Mouse (Mus musculus) forebrain, embryonic 12.5 days (tissue): ENCODE measurements at regions not wholly inside any gene's neighbourhood (a gene's known extent, or its start where the extent isn't known, plus 50 kb on each side); places are given as distances from the start of the nearest gene placed in this dataset.
A peak's percentile ranks its signal among the peaks of the same experiment; 100 is the strongest.

Experiments
- ATAC-seq: fragments of 200-750 bp; cut with Nextera tagmentation; 2 replicates; pipeline ENCODE4 v1.8.0; 2017; ENCODE audit warnings: moderate TSS enrichment; ENCODE audit not compliant: low FRiP score
- H3K27ac ChIP-seq: fragments of 300-500 bp; sonication (generic); 2 replicates; pipeline ENCODE4 v1.5.1; 2016; ENCODE audit warnings: mild to moderate bottlenecking
- H3K27me3 ChIP-seq: fragments of 300-500 bp; sonication (generic); 2 replicates; pipeline ENCODE4 v1.6.1; 2016; ENCODE audit warnings: mild to moderate bottlenecking
- H3K36me3 ChIP-seq: fragments of 300-500 bp; sonication (generic); replicated peaks from 2 replicates; pipeline ENCODE4 v1.6.1; 2016; ENCODE audit warnings: mild to moderate bottlenecking
- H3K4me1 ChIP-seq: fragments of 300-500 bp; sonication (generic); 2 replicates; pipeline ENCODE4 v1.6.1; 2016
- H3K4me2 ChIP-seq: fragments of 300-500 bp; sonication (generic); 2 replicates; pipeline ENCODE4 v1.6.1; 2016; ENCODE audit warnings: mild to moderate bottlenecking, moderate library complexity
- H3K4me3 ChIP-seq: fragments of 300-500 bp; sonication (generic); replicated peaks from 2 replicates; pipeline ENCODE4 v1.5.1; 2016; ENCODE audit warnings: mild to moderate bottlenecking
- H3K9ac ChIP-seq: fragments of 300-500 bp; sonication (generic); 2 replicates; pipeline ENCODE4 v1.6.1; 2016; ENCODE audit warnings: mild to moderate bottlenecking
- H3K9me3 ChIP-seq: fragments of 300-500 bp; sonication (generic); 2 replicates; pipeline ENCODE4 v1.6.1; 2016
- WGBS: fragments of 180-500 bp; shearing (Covaris S2); methylation state at CpG from one replicate; pipeline ENCODE4 v1.1.7; 2016; 5-methylcytosine and 5-hydroxymethylcytosine counted together

- no peaks in the 10 kb centered on the region for H3K27me3 ChIP-seq
- no peak overlapping the region for H3K9ac ChIP-seq
- no peak overlapping the region for H3K4me3 ChIP-seq
- H3K36me3 ChIP-seq: no peaks in the 10 kb centered on the region
- H3K4me1 ChIP-seq: no peaks in the 10 kb centered on the region
- ATAC-seq: no peak
- WGBS: 88% methylated on average over 2 of the region's 2 CpGs
- no peak overlapping the region for H3K4me2 ChIP-seq
- H3K27ac ChIP-seq: no peak overlapping the region
- no peaks in the 10 kb centered on the region for H3K9me3 ChIP-seq
Observed at GRCm38 (mm10) chr2:47879071-47879470, 934.8 kb upstream of the Acvr2a start.

- H3K4me2 ChIP-seq: no peak overlapping the region
- no peak for ATAC-seq
- no peaks in the 10 kb centered on the region for H3K36me3 ChIP-seq
- no peak overlapping the region for H3K4me3 ChIP-seq
- 82% methylated on average over 1 of the region's 1 CpGs for WGBS
- H3K27ac ChIP-seq: no peak overlapping the region
- no peak overlapping the region for H3K9ac ChIP-seq
- H3K9me3 ChIP-seq: no peaks in the 10 kb centered on the region
- H3K27me3 ChIP-seq: no peaks in the 10 kb centered on the region
- no peaks in the 10 kb centered on the region for H3K4me1 ChIP-seq
Observed at GRCm38 (mm10) chr2:47879796-47880195, 934.1 kb upstream of the Acvr2a start.

- peak; percentile 53; the same call in 1 of the 2 replicates for ATAC-seq
- H3K4me3 ChIP-seq: no peak overlapping the region
- WGBS: 68% methylated on average over 1 of the region's 1 CpGs
- no peak overlapping the region for H3K27ac ChIP-seq
- H3K27me3 ChIP-seq: no peaks in the 10 kb centered on the region
- no peaks in the 10 kb centered on the region for H3K4me1 ChIP-seq
- H3K9ac ChIP-seq: no peak overlapping the region
- no peak overlapping the region for H3K4me2 ChIP-seq
- no peaks in the 10 kb centered on the region for H3K9me3 ChIP-seq
- no peaks in the 10 kb centered on the region for H3K36me3 ChIP-seq
Observed at GRCm38 (mm10) chr2:47888166-47888565, 925.7 kb upstream of the Acvr2a start.

DNA sequence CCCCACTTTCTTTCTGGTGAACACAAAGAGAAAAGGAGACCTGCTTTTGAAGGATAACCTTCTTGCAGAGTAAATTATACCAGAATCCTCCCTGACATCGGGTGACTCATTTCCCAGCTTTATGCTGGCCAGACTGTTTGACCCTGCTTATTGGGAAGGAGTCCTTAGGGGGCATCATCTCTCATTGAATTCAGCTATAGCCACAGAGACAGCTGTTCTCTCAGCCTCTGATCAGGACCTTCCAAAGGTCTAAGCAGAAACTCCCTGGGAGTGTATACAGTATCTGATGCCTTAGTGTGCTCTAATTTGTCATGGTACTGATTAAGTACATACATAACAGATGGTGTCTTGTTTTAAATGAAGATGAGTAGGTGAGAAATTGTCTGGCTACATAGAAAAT is 922.5 kb upstream of the Acvr2a start:
- Histone ChIP-seq H3K4me3 (no peak overlapping the region), H3K9me3 (no peaks in the 10 kb centered on the region), H3K4me2 (no peak overlapping the region), H3K4me1 (no peaks in the 10 kb centered on the region), H3K9ac (no peak overlapping the region), H3K27ac (no peak overlapping the region), H3K36me3 (no peaks in the 10 kb centered on the region), H3K27me3 (no peaks in the 10 kb centered on the region)
- 45% methylated on average over 1 of the region's 1 CpGs for whole genome bisulfite sequencing
- ATAC-seq: 0 out of 2 replicates have a peak, but pooled peaks have one; percentile 41

DNA sequence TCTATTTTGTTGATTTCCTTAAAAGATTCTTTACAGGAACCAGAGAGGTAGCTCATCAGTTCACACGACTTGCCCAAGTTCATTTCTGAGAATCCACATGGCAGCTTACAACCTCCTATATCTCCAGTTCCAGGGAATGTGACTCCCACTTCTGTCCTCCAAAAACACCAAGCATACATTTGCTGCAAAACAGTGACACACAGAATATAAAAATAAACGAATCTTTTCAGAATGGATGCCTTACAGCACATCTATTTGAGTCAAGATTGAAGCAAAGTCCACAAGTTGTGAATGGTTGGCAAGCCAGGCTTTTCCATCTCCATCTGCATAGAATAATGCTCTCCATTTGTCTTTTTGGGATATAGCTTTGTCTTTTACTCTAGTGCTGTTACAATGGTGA is 921.0 kb upstream of the Acvr2a start:
- Histone ChIP-seq H3K4me3 (no peak overlapping the region), H3K9ac (no peak overlapping the region), H3K4me2 (no peak overlapping the region), H3K36me3 (no peaks in the 10 kb centered on the region), H3K4me1 (no peaks in the 10 kb centered on the region), H3K27me3 (no peaks in the 10 kb centered on the region), H3K27ac (no peak overlapping the region), H3K9me3 (no peaks in the 10 kb centered on the region)
- WGBS: 72% methylated on average over 2 of the region's 2 CpGs
- ATAC-seq: no peak

- Histone ChIP-seq H3K27me3 (no peaks in the 10 kb centered on the region), H3K4me2 (no peak overlapping the region), H3K27ac (no peak overlapping the region), H3K4me3 (no peak overlapping the region), H3K9ac (no peak overlapping the region), H3K9me3 (no peaks in the 10 kb centered on the region), H3K36me3 (no peaks in the 10 kb centered on the region), H3K4me1 (no peaks in the 10 kb centered on the region)
- ATAC-seq: no peak
Observed at GRCm38 (mm10) chr2:47894806-47895205, 919.1 kb upstream of the Acvr2a start.

- 88% methylated on average over 1 of the region's 1 CpGs for WGBS
- no peak overlapping the region for H3K9ac ChIP-seq
- no peaks in the 10 kb centered on the region for H3K9me3 ChIP-seq
- H3K4me3 ChIP-seq: no peak overlapping the region
- H3K4me1 ChIP-seq: no peaks in the 10 kb centered on the region
- H3K27ac ChIP-seq: no peak overlapping the region
- no peak for ATAC-seq
- H3K27me3 ChIP-seq: no peaks in the 10 kb centered on the region
- H3K4me2 ChIP-seq: no peak overlapping the region
- H3K36me3 ChIP-seq: no peaks in the 10 kb centered on the region
Observed at GRCm38 (mm10) chr2:47914270-47914669, 899.6 kb upstream of the Acvr2a start.

DNA sequence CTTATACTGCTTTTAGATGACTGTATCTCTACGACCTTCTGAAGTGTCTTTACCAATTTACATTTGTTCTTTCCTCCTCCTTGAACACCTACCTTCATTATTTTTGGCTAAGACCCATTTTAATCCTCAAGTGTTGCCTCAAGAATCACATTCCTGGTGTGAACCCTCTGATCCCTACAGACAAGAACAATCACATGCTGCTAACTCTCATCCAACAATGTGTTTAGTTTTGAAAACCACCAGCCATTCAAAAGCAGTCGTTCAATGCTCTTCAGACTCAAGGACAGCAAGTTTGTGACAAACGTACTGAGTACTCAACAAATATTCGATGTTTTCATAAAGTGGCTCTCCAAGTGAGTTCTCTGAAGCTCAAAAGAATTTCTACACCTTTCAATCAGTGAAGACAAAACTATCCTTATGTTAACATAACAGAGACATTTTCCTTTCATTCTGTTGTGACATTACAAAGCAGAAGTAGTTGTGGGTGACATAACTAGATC is 898.9 kb upstream of the Acvr2a start:
- ATAC-seq: no peak
- WGBS: 69% methylated on average over 4 of the region's 4 CpGs
- Histone ChIP-seq H3K9ac (no peak overlapping the region), H3K4me3 (no peak overlapping the region), H3K4me1 (no peaks in the 10 kb centered on the region), H3K27ac (no peak overlapping the region), H3K36me3 (no peaks in the 10 kb centered on the region), H3K27me3 (no peaks in the 10 kb centered on the region), H3K9me3 (no peaks in the 10 kb centered on the region), H3K4me2 (no peak overlapping the region)

DNA sequence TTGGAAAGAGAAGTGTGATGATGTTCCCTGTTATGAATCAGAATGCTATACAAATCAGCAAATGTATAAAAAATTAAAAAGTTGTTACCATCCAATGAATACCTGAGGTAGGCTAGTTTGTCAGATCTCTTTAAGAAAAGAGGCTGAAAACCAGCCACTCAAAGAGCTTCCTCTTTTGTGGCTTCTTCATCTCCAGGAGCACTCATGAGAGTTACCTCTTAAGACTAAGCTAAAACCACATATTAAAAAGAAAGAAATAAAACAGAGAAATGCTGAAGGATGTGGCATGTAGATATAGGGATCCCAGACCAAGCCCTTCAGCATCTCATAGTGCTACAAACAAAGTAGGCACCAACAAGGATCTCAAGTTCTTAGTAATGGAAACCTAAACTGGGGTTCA is 890.9 kb upstream of the Acvr2a start:
- ATAC-seq: no peak
- Histone ChIP-seq H3K4me2 (no peak overlapping the region), H3K9me3 (no peaks in the 10 kb centered on the region), H3K4me1 (no peaks in the 10 kb centered on the region), H3K36me3 (no peaks in the 10 kb centered on the region), H3K27me3 (no peaks in the 10 kb centered on the region), H3K4me3 (no peak overlapping the region), H3K9ac (no peak overlapping the region), H3K27ac (no peak overlapping the region)

- Histone ChIP-seq H3K9ac (no peak overlapping the region), H3K4me2 (no peak overlapping the region), H3K9me3 (no peaks in the 10 kb centered on the region), H3K36me3 (no peaks in the 10 kb centered on the region), H3K4me3 (no peak overlapping the region), H3K27ac (no peak overlapping the region), H3K4me1 (no peaks in the 10 kb centered on the region), H3K27me3 (no peaks in the 10 kb centered on the region)
- ATAC-seq: no peak
Observed at GRCm38 (mm10) chr2:47926620-47927019, 887.3 kb upstream of the Acvr2a start.

DNA sequence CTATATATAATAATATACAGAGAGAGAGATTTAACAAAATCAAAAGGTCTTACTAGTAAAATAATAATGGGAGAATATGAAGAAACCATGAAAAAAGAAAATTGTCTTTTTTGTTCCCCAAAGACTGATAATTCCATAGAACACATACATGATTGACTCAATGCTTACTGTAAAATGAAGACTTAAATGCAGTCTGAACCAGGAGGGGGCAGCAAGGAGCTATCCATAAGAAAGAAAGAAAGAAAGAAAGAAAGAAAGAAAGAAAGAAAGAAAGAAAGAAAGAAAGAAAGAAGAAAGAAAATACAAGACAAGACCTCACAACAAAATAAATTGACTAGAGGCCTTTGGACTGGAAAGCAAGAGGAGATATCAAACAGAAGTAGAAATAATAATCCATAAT is 868.8 kb upstream of the Acvr2a start:
- no peak for ATAC-seq
- Histone ChIP-seq H3K9ac (no peak overlapping the region), H3K36me3 (no peaks in the 10 kb centered on the region), H3K9me3 (no peaks in the 10 kb centered on the region), H3K27me3 (no peaks in the 10 kb centered on the region), H3K4me3 (no peak overlapping the region), H3K4me2 (no peak overlapping the region), H3K27ac (no peak overlapping the region), H3K4me1 (no peaks in the 10 kb centered on the region)

DNA sequence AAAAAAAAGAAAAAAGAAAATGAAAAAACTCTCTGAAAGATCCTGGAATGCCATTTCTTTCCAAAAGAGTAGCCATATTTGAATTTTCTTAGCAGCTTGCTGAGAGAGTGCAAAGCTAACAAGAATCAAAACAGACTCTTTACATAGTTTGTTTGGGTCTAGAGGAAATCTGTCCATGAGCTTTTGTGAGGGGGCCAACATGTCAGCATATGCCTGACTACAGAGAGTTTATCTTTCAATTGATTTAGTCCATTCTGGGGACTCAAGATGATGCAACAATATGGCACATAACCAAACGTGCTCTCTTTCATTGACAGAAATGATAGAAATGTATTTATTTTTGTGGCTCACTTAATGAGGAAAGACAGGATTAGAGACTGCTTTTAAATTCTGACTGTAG is 822.8 kb upstream of the Acvr2a start:
- WGBS: 70% methylated on average over 1 of the region's 1 CpGs

DNA sequence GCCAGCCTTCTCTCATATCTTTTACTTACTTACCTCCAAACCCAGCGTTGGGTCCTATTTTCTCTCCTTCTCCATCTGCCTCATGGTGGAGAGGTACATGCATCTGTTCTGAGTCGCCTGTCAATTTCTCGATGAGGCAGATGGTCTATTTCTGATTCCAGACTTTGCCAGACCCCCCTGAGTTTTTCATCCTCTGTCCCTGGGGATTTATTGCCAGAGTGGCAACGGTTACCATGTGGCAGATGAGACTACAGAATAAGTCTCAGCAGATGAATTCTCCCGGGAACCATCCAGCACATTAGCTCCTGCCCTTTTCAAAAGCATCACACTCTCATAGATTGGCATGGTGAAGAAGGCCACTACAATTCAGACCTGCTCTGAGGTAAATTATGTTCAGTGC is 819.7 kb upstream of the Acvr2a start:
- H3K9me3 ChIP-seq: no peaks in the 10 kb centered on the region
- 0 out of 2 replicates have a peak, but pooled peaks have one; percentile 20 for ATAC-seq
- no peaks in the 10 kb centered on the region for H3K27me3 ChIP-seq
- no peaks in the 10 kb centered on the region for H3K36me3 ChIP-seq
- H3K4me1 ChIP-seq: no peaks in the 10 kb centered on the region
- H3K9ac ChIP-seq: no peak overlapping the region
- no peak overlapping the region for H3K4me2 ChIP-seq
- no peak overlapping the region for H3K4me3 ChIP-seq
- WGBS: 78% methylated on average over 5 of the region's 5 CpGs
- H3K27ac ChIP-seq: no peak overlapping the region

More for the DNA sequence above, 822.8 kb upstream of the Acvr2a start:
- Histone ChIP-seq H3K9ac (no peak overlapping the region), H3K4me3 (no peak overlapping the region), H3K36me3 (no peaks in the 10 kb centered on the region), H3K4me2 (no peak overlapping the region), H3K4me1 (no peaks in the 10 kb centered on the region), H3K27me3 (no peaks in the 10 kb centered on the region), H3K9me3 (no peaks in the 10 kb centered on the region), H3K27ac (no peak overlapping the region)
- ATAC-seq: no peak

GRCm38 (mm10) chr2:48001230-48001629 is 812.7 kb upstream of the Acvr2a start:
- Histone ChIP-seq H3K27me3 (no peaks in the 10 kb centered on the region), H3K4me3 (no peak overlapping the region)

More at GRCm38 (mm10) chr2:48001230-48001629, 812.7 kb upstream of the Acvr2a start:
- Histone ChIP-seq H3K9me3 (no peaks in the 10 kb centered on the region), H3K36me3 (no peaks in the 10 kb centered on the region), H3K4me2 (no peak overlapping the region), H3K27ac (no peak overlapping the region), H3K4me1 (no peaks in the 10 kb centered on the region), H3K9ac (no peak overlapping the region)
- ATAC-seq: no peak
- WGBS: 91% methylated on average over 6 of the region's 6 CpGs
